ENCODE assay signal across 8 mouse cellular contexts in genomic region chr3:30592418-30592853, GRCm38 (mm10). TPM values are rescaled to one million over a fixed set of nuclear protein-coding genes. Genes with fewer than 3 reads are reported as not detected.
DNase-seq lines count a peak whose midpoint lies in the region; ATAC-seq lines count a peak whose summit lies in the region.

No protein-coding gene starts in this region.

- H3K9me3 ChIP-seq in forebrain, embryonic 16.5 days (ENCODE audit: control insufficient read depth, low read length): no peaks in the 10 kb centered on the region

- H3K27ac ChIP-seq in forebrain, embryonic 16.5 days (ENCODE audit: low read length): no peak overlapping the region

- 0% methylated on average over 2 of the region's 2 CpGs for WGBS in forebrain, embryonic 16.5 days

- H3K4me2 ChIP-seq in forebrain, embryonic 16.5 days (ENCODE audit: low read length): no peak overlapping the region

- H3K4me1 ChIP-seq in forebrain, embryonic 16.5 days (replicated peaks; ENCODE audit: control insufficient read depth, insufficient read depth, low read length): peaks cover 5% of the 10 kb centered on the region

- no peak overlapping the region for H3K4me3 ChIP-seq in forebrain, embryonic 16.5 days (replicated peaks; ENCODE audit: low read length)

- peak; percentile 21 to 39 for DNase-seq in heart, adult 9 months (ENCODE audit: low spot score in 2 of 2)
- no peak for DNase-seq in heart, adult 11 months
- DNase-seq in NIH3T3 (ENCODE audit: low read depth): peak; percentile 84
- DNase-seq in kidney, postnatal 14 days: peak; percentile 71
- DNase-seq in yolk sac, embryonic 10.5 days (ENCODE audit: low spot score): peak; percentile 46
- no peak for DNase-seq in urinary bladder, postnatal 10 days (ENCODE audit: low spot score)

- H3K9ac ChIP-seq in forebrain, embryonic 16.5 days (replicated peaks; ENCODE audit: low read depth, low read length): no peak overlapping the region

- H3K27me3 ChIP-seq in forebrain, embryonic 16.5 days (replicated peaks; ENCODE audit: control insufficient read depth, insufficient read depth, low read length): no peaks in the 10 kb centered on the region

- ATAC-seq in forebrain, embryonic 16.5 days: peak; percentile 17
- ATAC-seq in megakaryocyte-erythroid progenitor cell, adult 5-6 weeks (replicated peaks; ENCODE audit: low FRiP score, low TSS enrichment, poor library complexity, severe bottlenecking): peak; percentile 75

- H3K36me3 ChIP-seq in forebrain, embryonic 16.5 days (ENCODE audit: control insufficient read depth, insufficient read depth): no peaks in the 10 kb centered on the region

RNA-seq across cellular contexts. Expression of gene Actrt3, which starts 7.3 kb away (rescaled TPM):
- 0.20 and 0.38 TPM in 2 replicates for polyA plus RNA-seq in forebrain, embryonic 16.5 days (2015; fragmentation: Nextera tagmentation; extraction: Ambion mirVana)
- total RNA-seq in megakaryocyte-erythroid progenitor cell, adult 5-6 weeks (2014; fragmentation: Nextera tagmentation): not detected in 2 replicates
- total RNA-seq in megakaryocyte-erythroid progenitor cell, adult 5-6 weeks (2017): not detected in 2 replicates

RNA-seq across cellular contexts. Expression of gene Mynn, which starts 9.4 kb away (rescaled TPM):
- 39.9 and 41.8 TPM in 2 replicates for polyA plus RNA-seq in forebrain, embryonic 16.5 days (2015; fragmentation: Nextera tagmentation; extraction: Ambion mirVana)
- total RNA-seq in megakaryocyte-erythroid progenitor cell, adult 5-6 weeks (2014; fragmentation: Nextera tagmentation): 20.2 and 21.1 TPM in 2 replicates
- total RNA-seq in megakaryocyte-erythroid progenitor cell, adult 5-6 weeks (2017): 20.9 and 35.4 TPM in 2 replicates

RNA-seq across cellular contexts. Expression of gene Mecom, which starts 44.6 kb away (rescaled TPM):
- 2.1 and 2.8 TPM in 2 replicates for polyA plus RNA-seq in forebrain, embryonic 16.5 days (2015; fragmentation: Nextera tagmentation; extraction: Ambion mirVana)
- total RNA-seq in megakaryocyte-erythroid progenitor cell, adult 5-6 weeks (2014; fragmentation: Nextera tagmentation): 1.5 TPM in 1 of 2 replicates, not detected in the other
- total RNA-seq in megakaryocyte-erythroid progenitor cell, adult 5-6 weeks (2017): 6.5 and 8.8 TPM in 2 replicates

RNA-seq across cellular contexts. Expression of gene Lrriq4, which starts 51.9 kb away (rescaled TPM):
- not detected in 2 replicates for polyA plus RNA-seq in forebrain, embryonic 16.5 days (2015; fragmentation: Nextera tagmentation; extraction: Ambion mirVana)
- not detected in 2 replicates for total RNA-seq in megakaryocyte-erythroid progenitor cell, adult 5-6 weeks (2014; fragmentation: Nextera tagmentation)
- not detected in 2 replicates for total RNA-seq in megakaryocyte-erythroid progenitor cell, adult 5-6 weeks (2017)

RNA-seq across cellular contexts. Expression of gene Lrrc34, which starts 55.2 kb away (rescaled TPM):
- polyA plus RNA-seq in forebrain, embryonic 16.5 days (2015; fragmentation: Nextera tagmentation; extraction: Ambion mirVana): 0.83 and 0.86 TPM in 2 replicates
- total RNA-seq in megakaryocyte-erythroid progenitor cell, adult 5-6 weeks (2014; fragmentation: Nextera tagmentation): not detected in 2 replicates
- not detected in 2 replicates for total RNA-seq in megakaryocyte-erythroid progenitor cell, adult 5-6 weeks (2017)

Comparison
In these comparisons a context has a peak if more than half of its experiments do, and no peak if none do; other contexts are left out.
1. DNase-seq: peak in heart, adult 9 months (2 of 2), NIH3T3 (single experiment), kidney, postnatal 14 days (single experiment) and yolk sac, embryonic 10.5 days (single experiment); none in heart, adult 11 months (single experiment) and urinary bladder, postnatal 10 days (single experiment).